Mouse (Mus musculus) liver, postnatal 0 days (tissue): Measurements from ENCODE around the gene Lfng.

Source experiments
- CTCF ChIP-seq: sonication (generic); IDR thresholded peaks from 2 replicates; pipeline ENCODE4 v1.5.1; 2016; ENCODE audit warnings: antibody characterized with exemption, low read depth
- EP300 ChIP-seq: IDR thresholded peaks from 2 replicates; pipeline ENCODE4 v1.6.1; 2016; ENCODE audit warnings: antibody characterized with exemption, low read depth, mild to moderate bottlenecking

- no peak for TF ChIP-seq CTCF
- TF ChIP-seq EP300 = no peak
Measured at GRCm38 (mm10) chr5:140611021-140611583, 4.0 kb downstream of the Lfng start.
